Mouse (Mus musculus) olfactory bulb, adult 2 months (tissue): ENCODE results near the gene Pla2g16. TPM values are rescaled to one million over a fixed set of nuclear protein-coding genes. Genes with fewer than 3 reads are reported as not detected.

ENCODE experiments used
- H3K27ac ChIP-seq: fragments of 200-500 bp; 2 replicates; pipeline ENCODE4 v1.5.1; 2012; ENCODE audit warnings: low read depth, low read length; ENCODE audit not compliant: insufficient read depth
- H3K4me1 ChIP-seq: fragments of 200-500 bp; 2 replicates; pipeline ENCODE4 v1.6.1; 2012; ENCODE audit warnings: low read length; ENCODE audit not compliant: control insufficient read depth, insufficient read depth
- H3K4me3 ChIP-seq: fragments of 200-500 bp; 2 replicates; pipeline ENCODE4 v1.5.1; 2012; ENCODE audit warnings: mild to moderate bottlenecking, low read depth, low read length, moderate library complexity; ENCODE audit not compliant: insufficient read depth
- CTCF ChIP-seq: fragments of 200-500 bp; IDR thresholded peaks from 2 replicates; pipeline ENCODE4 v1.5.1; 2012; ENCODE audit warnings: low read depth, mild to moderate bottlenecking, low read length, moderate library complexity; ENCODE audit not compliant: insufficient read depth
- POLR2A ChIP-seq: fragments of 200-500 bp; IDR thresholded peaks from 2 replicates; pipeline ENCODE4 v1.6.1; 2012; ENCODE audit warnings: mild to moderate bottlenecking, low read depth, low read length, moderate library complexity; ENCODE audit not compliant: insufficient read depth
- WGBS: fragments of 180-500 bp; shearing (Covaris S2); methylation state at CpG from one replicate; pipeline ENCODE4 v1.1.7; 2018; 5-methylcytosine and 5-hydroxymethylcytosine counted together
- polyA plus RNA-seq: library from polyadenylated mRNA; stranded (reverse); fragments of >200 nt; gene quantifications from 2 replicates; pipeline ENCODE4 v1.2.4, GENCODE M21; 2012; ENCODE audit warnings: low replicate concordance; ENCODE audit not compliant: missing spikeins, insufficient read depth, insufficient read length

Pla2g16 gene
- not detected in 2 replicates for polyA plus RNA-seq

GRCm38 (mm10) chr19:7557328-7557822 lies at the start of gene Pla2g16:
TSS of gene Pla2g16 (plus strand) at chr19:7557459.
- peak within 1 kb of the TSS; percentile 35 for H3K4me3 ChIP-seq
- H3K27ac ChIP-seq, result peak within 1 kb of the TSS; percentile 23; the same call in 1 of the 2 replicates
- H3K4me1 ChIP-seq, result peaks cover 6% of the 10 kb centered on the region
- 2% methylated on average over 27 of the region's 27 CpGs for WGBS
- TF ChIP-seq POLR2A (no peak), CTCF (no peak)

- no peak overlapping the region for H3K27ac ChIP-seq
- WGBS, result 78% methylated on average over 4 of the region's 4 CpGs
- no peak for TF ChIP-seq POLR2A
- no peak for TF ChIP-seq CTCF
- H3K4me1 ChIP-seq, result no peaks in the 10 kb centered on the region
- H3K4me3 ChIP-seq, result no peak overlapping the region
Measured at GRCm38 (mm10) chr19:7508026-7508425, 49.2 kb upstream of the Pla2g16 start.

GRCm38 (mm10) chr19:7516437-7516836 lies 40.8 kb upstream of the Pla2g16 start:
- 89% methylated on average over 1 of the region's 1 CpGs for WGBS
- H3K4me3 ChIP-seq, result no peak overlapping the region
- TF ChIP-seq CTCF, result no peak
- no peak for TF ChIP-seq POLR2A

GRCm38 (mm10) chr19:7521619-7522018 lies 35.6 kb upstream of the Pla2g16 start:
- WGBS, result 88% methylated on average over 3 of the region's 3 CpGs
- no peaks in the 10 kb centered on the region for H3K4me1 ChIP-seq
- no peak overlapping the region for H3K27ac ChIP-seq
- no peak for TF ChIP-seq POLR2A
- TF ChIP-seq CTCF, result no peak
- no peak overlapping the region for H3K4me3 ChIP-seq

More at GRCm38 (mm10) chr19:7516437-7516836, 40.8 kb upstream of the Pla2g16 start:
- H3K27ac ChIP-seq, result no peak overlapping the region
- H3K4me1 ChIP-seq, result no peaks in the 10 kb centered on the region

GRCm38 (mm10) chr19:7522856-7523255 lies 34.4 kb upstream of the Pla2g16 start:
- H3K4me1 ChIP-seq, result no peaks in the 10 kb centered on the region
- no peak overlapping the region for H3K4me3 ChIP-seq
- H3K27ac ChIP-seq, result no peak overlapping the region
- TF ChIP-seq POLR2A (no peak), CTCF (no peak)
- 92% methylated on average over 2 of the region's 2 CpGs for WGBS

GRCm38 (mm10) chr19:7523292-7523691 lies 34.0 kb upstream of the Pla2g16 start:
- no peaks in the 10 kb centered on the region for H3K4me1 ChIP-seq
- 98% methylated on average over 1 of the region's 1 CpGs for WGBS
- H3K27ac ChIP-seq, result no peak overlapping the region
- TF ChIP-seq POLR2A (no peak), CTCF (no peak)
- H3K4me3 ChIP-seq, result no peak overlapping the region

GRCm38 (mm10) chr19:7523781-7524180 lies 33.5 kb upstream of the Pla2g16 start:
- Histone ChIP-seq H3K27ac (no peak overlapping the region), H3K4me1 (no peaks in the 10 kb centered on the region), H3K4me3 (no peak overlapping the region)
- TF ChIP-seq CTCF (no peak), POLR2A (no peak)

- Histone ChIP-seq H3K27ac (no peak overlapping the region), H3K4me1 (peaks cover 2% of the 10 kb centered on the region), H3K4me3 (no peak overlapping the region)
- 83% methylated on average over 3 of the region's 3 CpGs for WGBS
- no peak for TF ChIP-seq CTCF
Measured at GRCm38 (mm10) chr19:7524879-7525278, 32.4 kb upstream of the Pla2g16 start.

GRCm38 (mm10) chr19:7528639-7529428 lies 28.4 kb upstream of the Pla2g16 start:
- TF ChIP-seq POLR2A, result no peak
- no peak for TF ChIP-seq CTCF
- WGBS, result 42% methylated on average over 7 of the region's 7 CpGs
- H3K4me3 ChIP-seq, result no peak overlapping the region
- H3K4me1 ChIP-seq, result peaks cover 6% of the 10 kb centered on the region
- H3K27ac ChIP-seq, result no peak overlapping the region

GRCm38 (mm10) chr19:7531906-7532305 lies 25.4 kb upstream of the Pla2g16 start:
- Histone ChIP-seq H3K4me1 (peaks cover 6% of the 10 kb centered on the region), H3K4me3 (no peak overlapping the region), H3K27ac (no peak overlapping the region)
- 73% methylated on average over 5 of the region's 5 CpGs for WGBS
- TF ChIP-seq CTCF (no peak), POLR2A (no peak)
